Mouse (Mus musculus) stomach, embryonic 14.5 days (tissue): ENCODE results near the gene Gpx1. TPM values are rescaled to one million over a fixed set of nuclear protein-coding genes. Genes with fewer than 3 reads are reported as not detected.

Source experiments
- ATAC-seq: fragments of 200-750 bp; cut with Nextera tagmentation; 2 replicates; pipeline ENCODE4 v1.8.0; 2017; ENCODE audit warnings: low read depth, moderate TSS enrichment; ENCODE audit not compliant: insufficient number of reproducible peaks, insufficient read depth, low FRiP score
- H3K27ac ChIP-seq: fragments of 300-500 bp; sonication (generic); 2 replicates; pipeline ENCODE4 v1.5.1; 2014; ENCODE audit warnings: mild to moderate bottlenecking, low read length, moderate library complexity, mixed read lengths
- H3K27me3 ChIP-seq: fragments of 300-500 bp; sonication (generic); 2 replicates; pipeline ENCODE4 v1.6.1; 2014; ENCODE audit warnings: low read length, control low read depth, mixed read lengths; ENCODE audit not compliant: control insufficient read depth, insufficient read depth
- H3K36me3 ChIP-seq: fragments of 300-500 bp; sonication (generic); 2 replicates; pipeline ENCODE4 v1.6.1; 2014; ENCODE audit warnings: mild to moderate bottlenecking, control low read depth, low read length, moderate library complexity, mixed read lengths; ENCODE audit not compliant: control insufficient read depth, insufficient read depth
- H3K4me1 ChIP-seq: fragments of 300-500 bp; sonication (generic); 2 replicates; pipeline ENCODE4 v1.6.1; 2014; ENCODE audit warnings: low read length, control low read depth, mixed read lengths; ENCODE audit not compliant: control insufficient read depth, insufficient read depth
- H3K4me2 ChIP-seq: fragments of 300-500 bp; sonication (generic); replicated peaks from 2 replicates; pipeline ENCODE4 v1.6.1; 2014; ENCODE audit warnings: low read depth, low read length, control low read depth
- H3K4me3 ChIP-seq: fragments of 300-500 bp; sonication (generic); 2 replicates; pipeline ENCODE4 v1.5.1; 2014; ENCODE audit warnings: low read depth, low read length, control low read depth
- H3K9ac ChIP-seq: fragments of 300-500 bp; sonication (generic); replicated peaks from 2 replicates; pipeline ENCODE4 v1.6.1; 2014; ENCODE audit warnings: low read depth, mild to moderate bottlenecking, control low read depth, low read length, moderate library complexity, mixed read lengths
- H3K9me3 ChIP-seq: fragments of 300-500 bp; sonication (generic); 2 replicates; pipeline ENCODE4 v1.6.1; 2016; ENCODE audit warnings: low read depth, low read length, control low read depth; ENCODE audit not compliant: control insufficient read depth
- WGBS: fragments of 180-500 bp; shearing (Covaris S2); extraction: QIAGEN DNeasy Blood & Tissue Kit; methylation state at CpG from one replicate; pipeline ENCODE4 v1.1.7; 2014; 5-methylcytosine and 5-hydroxymethylcytosine counted together
- polyA plus RNA-seq: library from polyadenylated mRNA; unstranded; fragments of >200 nt; fragmentation: Nextera tagmentation; extraction: Ambion mirVana; gene quantifications from 2 replicates; pipeline ENCODE4 v1.2.1, GENCODE M21; 2014

Gene Gpx1
- polyA plus RNA-seq, 1 experiment from 2014 or later: 676 TPM

GRCm38 (mm10) chr9:108324784-108325183, 13.9 kb upstream of the Gpx1 start:
- WGBS: 77% methylated on average over 1 of the region's 1 CpGs
- Histone ChIP-seq H3K36me3 (peaks cover 35% of the 10 kb centered on the region), H3K4me3 (no peak overlapping the region), H3K9ac (no peak overlapping the region), H3K4me1 (no peaks in the 10 kb centered on the region), H3K27me3 (no peaks in the 10 kb centered on the region), H3K9me3 (no peaks in the 10 kb centered on the region), H3K4me2 (no peak overlapping the region), H3K27ac (no peak overlapping the region)
- no peak for ATAC-seq

- H3K27me3 ChIP-seq: no peaks in the 10 kb centered on the region
- no peak for ATAC-seq
- 97% methylated on average over 2 of the region's 2 CpGs for WGBS
- H3K9ac ChIP-seq: no peak overlapping the region
- H3K4me2 ChIP-seq: no peak overlapping the region
- no peak overlapping the region for H3K27ac ChIP-seq
- H3K9me3 ChIP-seq: no peaks in the 10 kb centered on the region
- H3K36me3 ChIP-seq: peaks cover 43% of the 10 kb centered on the region
- no peaks in the 10 kb centered on the region for H3K4me1 ChIP-seq
- H3K4me3 ChIP-seq: no peak overlapping the region
Measured at GRCm38 (mm10) chr9:108325811-108326210, 12.9 kb upstream of the Gpx1 start.

GRCm38 (mm10) chr9:108337848-108338550, 704 bp upstream of the Gpx1 start:
- H3K27ac ChIP-seq: peak overlapping the region; percentile 96; the same call in 1 of the 2 replicates
- no peak for ATAC-seq

GRCm38 (mm10) chr9:108338551-108338885, 185 bp upstream of the Gpx1 start:
- Histone ChIP-seq H3K27ac (peak overlapping the region; percentile 96), H3K4me1 (peaks cover 23% of the 10 kb centered on the region; the same call in 1 of the 2 replicates), H3K4me3 (peak overlapping the region; percentile 74; the same call in 1 of the 2 replicates), H3K9me3 (no peaks in the 10 kb centered on the region), H3K9ac (no peak overlapping the region), H3K27me3 (no peaks in the 10 kb centered on the region), H3K4me2 (peak overlapping the region; percentile 83), H3K36me3 (peaks cover 29% of the 10 kb centered on the region)
- no peak for ATAC-seq
- WGBS: 32% methylated on average over 6 of the region's 6 CpGs

More at GRCm38 (mm10) chr9:108337848-108338550, 704 bp upstream of the Gpx1 start:
- no peak overlapping the region for H3K9ac ChIP-seq
- H3K36me3 ChIP-seq: peaks cover 32% of the 10 kb centered on the region
- H3K27me3 ChIP-seq: no peaks in the 10 kb centered on the region
- 67% methylated on average over 10 of the region's 10 CpGs for WGBS
- H3K4me1 ChIP-seq: peaks cover 23% of the 10 kb centered on the region; the same call in 1 of the 2 replicates
- no peak overlapping the region for H3K4me3 ChIP-seq
- H3K4me2 ChIP-seq: peak overlapping the region; percentile 83
- no peaks in the 10 kb centered on the region for H3K9me3 ChIP-seq

GRCm38 (mm10) chr9:108339886-108340257, 1.2 kb downstream of the Gpx1 start:
- peak overlapping the region; percentile 74 for H3K4me3 ChIP-seq
- peaks cover 23% of the 10 kb centered on the region; the same call in 1 of the 2 replicates for H3K4me1 ChIP-seq
- H3K27ac ChIP-seq: peak overlapping the region; percentile 96
- peaks cover 15% of the 10 kb centered on the region for H3K36me3 ChIP-seq
- H3K27me3 ChIP-seq: no peaks in the 10 kb centered on the region
- peak overlapping the region; percentile 86 for H3K9ac ChIP-seq
- 8% methylated on average over 20 of the region's 20 CpGs for WGBS
- H3K4me2 ChIP-seq: peak overlapping the region; percentile 83
- no peak for ATAC-seq
- no peaks in the 10 kb centered on the region for H3K9me3 ChIP-seq

GRCm38 (mm10) chr9:108340258-108341138, 1.8 kb downstream of the Gpx1 start:
- Histone ChIP-seq H3K9ac (peak overlapping the region; percentile 86), H3K4me3 (peak overlapping the region; percentile 74), H3K36me3 (peaks cover 9% of the 10 kb centered on the region; the same call in 1 of the 2 replicates), H3K4me2 (peak overlapping the region; percentile 83), H3K27me3 (no peaks in the 10 kb centered on the region), H3K4me1 (peaks cover 23% of the 10 kb centered on the region; the same call in 1 of the 2 replicates), H3K9me3 (no peaks in the 10 kb centered on the region), H3K27ac (peak overlapping the region; percentile 96; the same call in 1 of the 2 replicates)
- 51% methylated on average over 10 of the region's 10 CpGs for WGBS
- peak; percentile 8; the same call in 1 of the 2 replicates for ATAC-seq

- ATAC-seq: no peak
- H3K4me2 ChIP-seq: no peak overlapping the region
- H3K9me3 ChIP-seq: no peaks in the 10 kb centered on the region
- H3K27ac ChIP-seq: peak overlapping the region; percentile 96; the same call in 1 of the 2 replicates
- H3K9ac ChIP-seq: no peak overlapping the region
- H3K4me3 ChIP-seq: no peak overlapping the region
- H3K36me3 ChIP-seq: peaks cover 4% of the 10 kb centered on the region; the same call in 1 of the 2 replicates
- H3K4me1 ChIP-seq: peaks cover 23% of the 10 kb centered on the region; the same call in 1 of the 2 replicates
- H3K27me3 ChIP-seq: no peaks in the 10 kb centered on the region
- WGBS: 86% methylated on average over 5 of the region's 5 CpGs
Measured at GRCm38 (mm10) chr9:108341139-108341475, 2.4 kb downstream of the Gpx1 start.

- no peaks in the 10 kb centered on the region for H3K27me3 ChIP-seq
- ATAC-seq: no peak
- H3K4me3 ChIP-seq: no peak overlapping the region
- H3K4me2 ChIP-seq: no peak overlapping the region
- H3K36me3 ChIP-seq: peaks cover 4% of the 10 kb centered on the region; the same call in 1 of the 2 replicates
- no peaks in the 10 kb centered on the region for H3K9me3 ChIP-seq
- H3K4me1 ChIP-seq: peaks cover 23% of the 10 kb centered on the region; the same call in 1 of the 2 replicates
- H3K27ac ChIP-seq: peak overlapping the region; percentile 82
- no peak overlapping the region for H3K9ac ChIP-seq
Measured at GRCm38 (mm10) chr9:108341801-108342200, 3.1 kb downstream of the Gpx1 start.
